Mouse (Mus musculus): Measurements from ENCODE around the gene Chd6. TPM values are rescaled to one million over a fixed set of nuclear protein-coding genes. Genes with fewer than 3 reads are reported as not detected.

Chd6 gene
- 0.36 and 5.4 TPM in 2 replicates for polyA plus RNA-seq (2012; ENCODE audit: insufficient read depth, low replicate concordance)

GRCm38 (mm10) chr2:161108933-161109371, at the start of gene Chd6:
Chd6 (minus strand) TSS chr2:161109075.
- Histone ChIP-seq H3K27me3 (replicated peaks) (no peaks in the 10 kb centered on the region), H3K4me1 (peaks cover 42% of the 10 kb centered on the region), H3K36me3 (replicated peaks; ENCODE audit: low read length) (peaks cover 6% of the 10 kb centered on the region), H3K4me3 (replicated peaks) (peak within 1 kb of the TSS; percentile 94), H3K9me3 (peaks cover 9% of the 10 kb centered on the region)
- TF ChIP-seq GATA1 (IDR thresholded peaks at IDR 0.05; ENCODE audit: borderline replicate concordance, low read length) (no peak), FLI1 (IDR thresholded peaks at IDR 0.05; ENCODE audit: low read length) (no peak)

GRCm38 (mm10) chr2:161150004-161150842, 41.3 kb upstream of the Chd6 start:
- Histone ChIP-seq H3K4me3 (replicated peaks) (no peak overlapping the region), H3K4me1 (no peaks in the 10 kb centered on the region), H3K27me3 (replicated peaks) (no peaks in the 10 kb centered on the region), H3K9me3 (peaks cover 6% of the 10 kb centered on the region; the same call in 1 of the 2 replicates), H3K36me3 (replicated peaks; ENCODE audit: low read length) (no peaks in the 10 kb centered on the region)
- TF ChIP-seq FLI1 (IDR thresholded peaks at IDR 0.05; ENCODE audit: low read length) (no peak), GATA1 (IDR thresholded peaks at IDR 0.05; ENCODE audit: borderline replicate concordance, low read length) (no peak)

- Histone ChIP-seq H3K36me3 (replicated peaks; ENCODE audit: low read length) (no peaks in the 10 kb centered on the region), H3K9me3 (peaks cover 4% of the 10 kb centered on the region; the same call in 1 of the 2 replicates), H3K4me1 (no peaks in the 10 kb centered on the region), H3K27me3 (replicated peaks) (no peaks in the 10 kb centered on the region), H3K4me3 (replicated peaks) (no peak overlapping the region)
- TF ChIP-seq FLI1 (IDR thresholded peaks at IDR 0.05; ENCODE audit: low read length) (no peak), GATA1 (IDR thresholded peaks at IDR 0.05; ENCODE audit: borderline replicate concordance, low read length) (no peak)
Observed at GRCm38 (mm10) chr2:161148428-161149020, 39.6 kb upstream of the Chd6 start.

- H3K4me1 ChIP-seq, result no peaks in the 10 kb centered on the region
- TF ChIP-seq FLI1 (IDR thresholded peaks at IDR 0.05; ENCODE audit: low read length) (no peak), GATA1 (IDR thresholded peaks at IDR 0.05; ENCODE audit: borderline replicate concordance, low read length) (no peak)
- no peaks in the 10 kb centered on the region for H3K27me3 ChIP-seq (replicated peaks)
- H3K36me3 ChIP-seq (replicated peaks; ENCODE audit: low read length), result no peaks in the 10 kb centered on the region
- H3K4me3 ChIP-seq (replicated peaks), result no peak overlapping the region
- no peaks in the 10 kb centered on the region; the same call in 1 of the 2 replicates for H3K9me3 ChIP-seq
Observed at GRCm38 (mm10) chr2:161147656-161148427, 39.0 kb upstream of the Chd6 start.

GRCm38 (mm10) chr2:161144799-161145198, 35.9 kb upstream of the Chd6 start:
- TF ChIP-seq GATA1 (IDR thresholded peaks at IDR 0.05; ENCODE audit: borderline replicate concordance, low read length) (no peak), FLI1 (IDR thresholded peaks at IDR 0.05; ENCODE audit: low read length) (no peak)
- no peak overlapping the region for H3K4me3 ChIP-seq (replicated peaks)
- H3K27me3 ChIP-seq (replicated peaks), result no peaks in the 10 kb centered on the region
- no peaks in the 10 kb centered on the region for H3K4me1 ChIP-seq
- H3K9me3 ChIP-seq, result no peaks in the 10 kb centered on the region; the same call in 1 of the 2 replicates
- no peaks in the 10 kb centered on the region for H3K36me3 ChIP-seq (replicated peaks; ENCODE audit: low read length)

GRCm38 (mm10) chr2:161138672-161139536, 30.0 kb upstream of the Chd6 start:
- Histone ChIP-seq H3K9me3 (no peaks in the 10 kb centered on the region), H3K27me3 (replicated peaks) (no peaks in the 10 kb centered on the region), H3K4me3 (replicated peaks) (no peak overlapping the region), H3K4me1 (no peaks in the 10 kb centered on the region), H3K36me3 (replicated peaks; ENCODE audit: low read length) (no peaks in the 10 kb centered on the region)
- TF ChIP-seq GATA1 (IDR thresholded peaks at IDR 0.05; ENCODE audit: borderline replicate concordance, low read length), result no peak
- TF ChIP-seq FLI1 (IDR thresholded peaks at IDR 0.05; ENCODE audit: low read length), result no peak

GRCm38 (mm10) chr2:161136999-161137398, 28.1 kb upstream of the Chd6 start:
- H3K4me1 ChIP-seq, result no peaks in the 10 kb centered on the region
- TF ChIP-seq GATA1 (IDR thresholded peaks at IDR 0.05; ENCODE audit: borderline replicate concordance, low read length) (no peak), FLI1 (IDR thresholded peaks at IDR 0.05; ENCODE audit: low read length) (no peak)
- H3K27me3 ChIP-seq (replicated peaks), result no peaks in the 10 kb centered on the region
- H3K4me3 ChIP-seq (replicated peaks), result no peak overlapping the region
- H3K36me3 ChIP-seq (replicated peaks; ENCODE audit: low read length), result no peaks in the 10 kb centered on the region
- H3K9me3 ChIP-seq, result no peaks in the 10 kb centered on the region

- Histone ChIP-seq H3K27me3 (replicated peaks) (no peaks in the 10 kb centered on the region), H3K36me3 (replicated peaks; ENCODE audit: low read length) (no peaks in the 10 kb centered on the region), H3K4me3 (replicated peaks) (no peak overlapping the region), H3K4me1 (no peaks in the 10 kb centered on the region), H3K9me3 (0 out of 2 replicates have a peak, but pooled peaks cover 4% of the 10 kb centered on the region)
- TF ChIP-seq FLI1 (IDR thresholded peaks at IDR 0.05; ENCODE audit: low read length), result no peak
- no peak for TF ChIP-seq GATA1 (IDR thresholded peaks at IDR 0.05; ENCODE audit: borderline replicate concordance, low read length)
Observed at GRCm38 (mm10) chr2:161128367-161129111, 19.7 kb upstream of the Chd6 start.
